Mouse (Mus musculus): Measurements from ENCODE around the gene Macrod1.

Gene Macrod1

GRCm38 (mm10) chr19:7083035-7083794 lies 26.6 kb downstream of the Macrod1 start:
- no peak for DNase-seq (ENCODE audit: low spot score)

- DNase-seq (ENCODE audit: low spot score) = no peak
Observed at GRCm38 (mm10) chr19:7084734-7085133, 28.1 kb downstream of the Macrod1 start.

DNA sequence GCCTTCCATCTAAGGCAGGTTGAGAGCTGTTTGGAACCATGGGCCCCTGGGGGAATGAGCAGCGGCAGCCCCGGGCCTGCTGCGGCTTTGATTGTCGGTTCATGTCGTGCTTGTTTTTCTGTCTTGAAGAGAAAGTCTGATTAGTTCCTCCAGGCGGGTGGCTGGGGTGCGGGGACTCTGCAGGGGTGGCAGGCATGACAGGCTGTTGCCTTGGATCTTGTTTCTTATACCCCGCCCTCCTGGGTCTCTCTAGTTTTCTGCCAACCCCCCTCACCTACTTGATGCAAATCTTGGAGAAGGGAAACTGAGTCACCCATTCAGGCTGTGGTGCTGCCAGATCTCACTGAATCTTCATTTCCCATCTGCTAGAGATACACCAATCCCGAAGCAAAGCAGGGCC lies 31.9 kb downstream of the Macrod1 start:
- no peak for DNase-seq (ENCODE audit: low spot score)

DNA sequence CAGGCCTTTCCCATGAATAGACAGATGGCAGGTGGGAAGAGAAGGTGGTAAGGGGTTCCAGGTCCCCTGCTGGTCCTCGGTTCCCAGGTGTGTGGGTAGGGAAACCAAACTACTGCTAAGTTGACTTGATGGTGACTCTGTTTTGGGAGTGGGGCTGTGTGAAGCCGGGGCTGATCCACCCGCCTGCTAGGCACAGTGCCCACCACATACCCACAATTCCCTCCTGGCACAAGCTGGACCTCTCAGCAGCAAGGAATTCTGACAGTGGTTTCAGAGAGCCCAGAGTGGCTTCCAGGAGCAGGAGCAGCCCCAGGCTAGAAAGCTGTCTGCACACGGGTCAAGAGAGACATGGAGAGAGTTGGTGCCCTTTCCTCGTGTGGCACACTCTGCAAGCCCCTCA lies 32.4 kb downstream of the Macrod1 start:
- DNase-seq (ENCODE audit: low spot score) = no peak

- DNase-seq (ENCODE audit: low spot score) = no peak
Observed at GRCm38 (mm10) chr19:7089842-7090251, 33.2 kb downstream of the Macrod1 start.

GRCm38 (mm10) chr19:7090369-7091064 lies 33.9 kb downstream of the Macrod1 start:
- no peak for DNase-seq (ENCODE audit: low spot score)

GRCm38 (mm10) chr19:7091448-7092050 lies 34.9 kb downstream of the Macrod1 start:
- no peak for DNase-seq (ENCODE audit: low spot score)

- DNase-seq (ENCODE audit: low spot score) = no peak
Observed at GRCm38 (mm10) chr19:7092756-7093155, 36.1 kb downstream of the Macrod1 start.

GRCm38 (mm10) chr19:7099620-7100155 lies 43.1 kb downstream of the Macrod1 start:
- DNase-seq (ENCODE audit: low spot score) = no peak

GRCm38 (mm10) chr19:7102039-7102438 lies 45.4 kb downstream of the Macrod1 start:
- DNase-seq (ENCODE audit: low spot score) = no peak

DNA sequence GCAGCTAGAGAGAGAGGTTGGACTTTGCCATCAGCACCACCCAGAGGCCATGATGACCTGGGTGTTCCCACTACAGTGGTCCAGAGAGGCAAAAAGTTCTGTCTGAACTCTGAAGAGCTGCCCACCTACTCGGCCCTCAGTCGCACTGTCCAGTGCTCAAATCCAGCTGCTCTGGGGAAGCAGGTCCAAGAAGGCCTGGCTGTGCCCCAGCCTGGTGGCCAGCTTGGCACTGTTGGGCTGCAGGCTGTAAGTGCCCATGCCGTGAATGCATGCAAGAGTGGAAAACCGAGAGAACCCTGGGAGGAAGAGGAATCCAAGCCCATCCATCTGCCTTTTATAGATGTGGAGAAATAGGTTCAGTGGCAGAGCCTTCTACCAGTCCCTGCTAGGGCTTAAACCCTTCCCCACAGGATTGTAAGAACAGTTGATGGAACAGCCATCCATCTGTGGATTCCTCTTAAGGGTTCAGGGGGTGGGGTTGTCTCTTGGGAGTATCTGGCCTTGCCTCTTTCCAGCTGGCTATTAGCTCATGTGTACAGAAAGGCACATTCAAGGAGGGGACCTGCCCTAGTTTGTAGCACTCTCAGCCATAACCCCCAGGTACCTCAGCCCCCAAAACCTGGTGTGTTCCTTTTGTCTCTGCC lies 46.9 kb downstream of the Macrod1 start:
- DNase-seq (ENCODE audit: low spot score) = no peak

GRCm38 (mm10) chr19:7103993-7104401 lies 47.4 kb downstream of the Macrod1 start:
- DNase-seq (ENCODE audit: low spot score) = no peak

- DNase-seq (ENCODE audit: low spot score) = no peak
Observed at GRCm38 (mm10) chr19:7105544-7105943, 48.9 kb downstream of the Macrod1 start, which contains the start of gene Flrt1. Gene Flrt1, minus strand, starts transcription at chr19:7105729.

GRCm38 (mm10) chr19:7106566-7106965 lies 50.0 kb downstream of the Macrod1 start:
- DNase-seq (ENCODE audit: low spot score) = no peak

GRCm38 (mm10) chr19:7107174-7107573 lies 50.6 kb downstream of the Macrod1 start:
- no peak for DNase-seq (ENCODE audit: low spot score)

GRCm38 (mm10) chr19:7108114-7108905 lies 51.7 kb downstream of the Macrod1 start:
- no peak for DNase-seq (ENCODE audit: low spot score)

DNA sequence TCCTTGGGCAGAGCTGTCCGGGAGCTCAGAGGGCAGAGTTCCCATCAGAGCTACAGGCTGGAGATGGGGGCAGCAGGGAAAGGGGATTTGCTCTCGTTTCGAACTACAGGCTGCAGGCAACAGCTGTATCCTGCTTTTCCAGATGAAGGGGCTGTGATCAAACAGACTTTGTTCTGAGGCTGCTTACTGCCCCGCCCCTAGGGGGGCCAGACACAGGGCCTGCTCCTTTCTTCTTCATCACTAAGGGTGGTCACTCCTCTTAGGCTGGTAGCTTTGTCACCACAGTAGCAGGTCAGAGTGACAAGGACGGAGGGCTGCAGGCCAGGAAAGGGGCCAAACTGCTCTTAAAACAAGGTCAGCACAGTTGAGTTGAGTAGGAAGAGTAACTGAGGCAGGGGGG lies 53.5 kb downstream of the Macrod1 start:
- DNase-seq (ENCODE audit: low spot score) = no peak

DNA sequence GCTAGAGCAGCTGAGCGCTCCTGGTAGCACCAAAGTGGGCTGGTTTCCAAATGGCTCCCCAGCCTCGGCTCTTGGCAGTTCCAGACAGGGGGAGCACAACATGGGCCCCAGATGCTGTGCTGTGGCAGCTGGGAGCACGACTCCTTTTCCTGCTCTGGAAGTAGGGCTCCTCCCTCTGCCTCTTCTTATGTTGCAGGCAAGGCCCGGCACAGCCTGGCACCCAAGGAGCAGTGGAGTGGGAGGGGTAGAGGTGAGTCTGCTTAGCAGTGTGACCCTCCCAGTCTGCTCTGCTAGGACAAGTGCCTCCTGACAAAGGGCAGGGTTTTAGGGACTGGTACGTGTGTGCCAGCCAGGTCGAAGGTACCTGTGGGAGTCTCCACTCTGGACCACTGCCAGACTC lies 54.3 kb downstream of the Macrod1 start:
- no peak for DNase-seq (ENCODE audit: low spot score)

- DNase-seq (ENCODE audit: low spot score) = no peak
Observed at GRCm38 (mm10) chr19:7111309-7111708, 54.7 kb downstream of the Macrod1 start.

DNA sequence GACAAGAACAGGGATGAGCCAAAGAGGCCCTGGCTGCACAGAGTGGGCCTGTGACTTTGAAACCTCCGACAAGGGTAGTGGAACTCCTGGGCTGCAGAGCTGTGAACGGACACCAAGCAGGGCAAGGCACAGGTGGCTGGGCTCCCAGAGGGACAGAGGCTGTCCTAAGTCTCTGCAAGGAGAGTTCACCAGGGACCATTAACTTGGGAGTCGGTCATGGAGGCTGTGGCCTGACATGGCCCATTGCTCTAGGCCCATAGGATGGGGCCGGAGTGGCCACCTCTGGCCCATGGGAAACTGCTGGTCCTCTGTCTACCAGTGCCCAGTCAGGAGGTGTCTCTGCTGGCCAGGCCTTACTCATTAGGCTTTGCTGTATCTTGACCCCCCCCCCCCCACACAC lies 55.1 kb downstream of the Macrod1 start:
- DNase-seq (ENCODE audit: low spot score) = no peak

- no peak for DNase-seq (ENCODE audit: low spot score)
Observed at GRCm38 (mm10) chr19:7112628-7113027, 56.0 kb downstream of the Macrod1 start.
